ENCODE assay signal across 19 mouse cellular contexts in the genomic region with DNA sequence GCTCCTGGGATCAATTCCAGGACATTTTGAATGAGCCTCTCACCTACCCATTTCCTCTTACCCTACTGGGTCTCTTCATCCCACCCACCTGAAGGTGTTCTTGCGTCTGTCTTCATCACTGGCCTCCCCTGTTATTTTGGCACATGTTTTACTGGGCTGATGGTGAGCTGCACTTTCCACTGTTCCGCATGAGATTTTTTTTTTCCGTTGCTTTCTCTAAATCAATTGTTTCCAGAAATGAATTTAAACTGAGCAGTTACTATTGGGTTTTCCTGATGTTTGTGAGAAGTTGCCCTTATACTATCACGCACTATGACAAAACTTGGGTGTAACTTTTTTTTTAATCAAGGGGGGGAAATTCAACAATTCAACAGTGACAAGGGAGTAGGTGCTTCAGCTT.
DNase-seq lines count a peak whose midpoint lies in the region; ATAC-seq and TF ChIP-seq lines count a peak whose summit lies in the region.
"Had no signal": no experiment of that assay in that cellular context is flagged by ENCODE, and none has a peak within 500 bp of the region (broad histone marks: within the 10 kb centered on the region; RNA-seq: fewer than 3 reads in every experiment).

No protein-coding gene starts in this region.

- no peak for TF ChIP-seq RAD21 in CH12.LX (IDR thresholded peaks at IDR 0.05; ENCODE audit: low read depth, low read length)

- no peak for TF ChIP-seq POLR2A in CH12.LX (IDR thresholded peaks at IDR 0.05; ENCODE audit: low read depth, low read length)

- no peaks in the 10 kb centered on the region for H3K27me3 ChIP-seq in CH12.LX (replicated peaks)
- no peaks in the 10 kb centered on the region for H3K27me3 ChIP-seq in midbrain, embryonic 11.5 days (ENCODE audit: control insufficient read depth, insufficient read depth, low read length)
- H3K27me3 ChIP-seq: embryonic facial prominence, embryonic 12.5 days; forebrain, embryonic 13.5 days; forebrain, embryonic 15.5 days; Patski had no signal

- no peak overlapping the region for H3K4me2 ChIP-seq in CH12.LX (ENCODE audit: insufficient read depth, low read depth, poor library complexity, severe bottlenecking)
- no peak overlapping the region for H3K4me2 ChIP-seq in midbrain, embryonic 11.5 days
- H3K4me2 ChIP-seq: embryonic facial prominence, embryonic 12.5 days; forebrain, embryonic 13.5 days; forebrain, embryonic 15.5 days had no signal

- no peaks in the 10 kb centered on the region for H3K9me3 ChIP-seq in CH12.LX (replicated peaks; ENCODE audit: low read length)
- H3K9me3 ChIP-seq in midbrain, embryonic 11.5 days (ENCODE audit: control insufficient read depth, low read length), result no peaks in the 10 kb centered on the region
- H3K9me3 ChIP-seq: embryonic facial prominence, embryonic 10.5 days; embryonic facial prominence, embryonic 12.5 days; forebrain, embryonic 13.5 days; forebrain, embryonic 15.5 days; G1E had no signal

- peaks cover 26% of the 10 kb centered on the region for H3K79me2 ChIP-seq in CH12.LX (replicated peaks; ENCODE audit: control insufficient read depth, extremely low read depth, insufficient read depth, poor library complexity, severe bottlenecking)

- peak; percentile 43 for DNase-seq in cerebellum, adult 9-10 months
- DNase-seq in cerebellum, postnatal 25 days, result no peak
- DNase-seq in heart, adult 11 months, result peak; percentile 87
- no peak for DNase-seq in heart, adult 8-10 months (ENCODE audit: low spot score)
- DNase-seq in CH12.LX (ENCODE audit: extremely low read depth), result peak; percentile 49
- no peak for DNase-seq in midbrain, embryonic 11.5 days (ENCODE audit: low spot score, missing footprints)
- DNase-seq: adrenal gland, adult 8-10 months; adrenal gland, postnatal 14 days; adrenal gland, postnatal 36 days; cerebellum, adult 11-12 months; cerebellum, adult 9-11 months; forebrain, postnatal 0 days had no signal

- no peak overlapping the region for H3K27ac ChIP-seq in CH12.LX (ENCODE audit: insufficient read depth, low read depth)
- no peak overlapping the region for H3K27ac ChIP-seq in midbrain, embryonic 11.5 days (ENCODE audit: low read depth, low read length)
- H3K27ac ChIP-seq: embryonic facial prominence, embryonic 10.5 days; embryonic facial prominence, embryonic 12.5 days; forebrain, embryonic 13.5 days; forebrain, embryonic 15.5 days had no signal

- no peak overlapping the region for H3K9ac ChIP-seq in CH12.LX (ENCODE audit: insufficient read depth, low read depth)
- no peak overlapping the region for H3K9ac ChIP-seq in midbrain, embryonic 11.5 days (ENCODE audit: low read length)
- H3K9ac ChIP-seq: embryonic facial prominence, embryonic 12.5 days; forebrain, embryonic 13.5 days; forebrain, embryonic 15.5 days; forebrain, postnatal 0 days had no signal

- no peak for TF ChIP-seq CTCF in CH12.LX (conservative IDR thresholded peaks at IDR 0.05 in 1 of 2, IDR thresholded peaks at IDR 0.05 in 1 of 2; ENCODE audit: low read depth in 2 of 2, low read length in 2 of 2)

- in situ Hi-C loops in CH12.LX (cut with MboI; ENCODE audit: low pct_ligation_motif_present, low pct_unique_long_range_greater_than_20kb, low sequenced_read_pairs), result no loop called here

- peak; percentile 78 for TF ChIP-seq EP300 in CH12.LX (IDR thresholded peaks at IDR 0.05; ENCODE audit: low read length)

- no peak overlapping the region for H3K4me3 ChIP-seq in CH12.LX (replicated peaks in 1 of 3; ENCODE audit: low read depth in 2 of 3, low read length in 2 of 3, poor library complexity in 1 of 3)
- no peak overlapping the region for H3K4me3 ChIP-seq in midbrain, embryonic 11.5 days (ENCODE audit: low read depth, low read length)
- H3K4me3 ChIP-seq: embryonic facial prominence, embryonic 10.5 days; embryonic facial prominence, embryonic 12.5 days; forebrain, embryonic 13.5 days; forebrain, embryonic 15.5 days had no signal

- H3K36me3 ChIP-seq in CH12.LX (replicated peaks in 1 of 2; ENCODE audit: control insufficient read depth in 1 of 2, insufficient read depth in 1 of 2, low read length in 1 of 2), result peaks cover 0 to 13% of the 10 kb centered on the region in 2 experiments
- H3K36me3 ChIP-seq in midbrain, embryonic 11.5 days (ENCODE audit: control insufficient read depth, insufficient read depth, low read length), result no peaks in the 10 kb centered on the region
- H3K36me3 ChIP-seq: embryonic facial prominence, embryonic 10.5 days; embryonic facial prominence, embryonic 12.5 days; forebrain, embryonic 15.5 days; G1E had no signal

- dilution Hi-C loops in CH12.LX (cut with MboI; ENCODE audit: extremely low pct_ligation_motif_present, extremely low pct_unique_long_range_greater_than_20kb, low sequenced_read_pairs), result no loop called here

- ATAC-seq in midbrain, embryonic 11.5 days (ENCODE audit: low FRiP score), result no peak
- ATAC-seq: activated CD4-positive, CD25-positive, alpha-beta regulatory T cell, adult 4 months; forebrain, embryonic 13.5 days; forebrain, embryonic 15.5 days; forebrain, postnatal 0 days; Patski had no signal

- H3K4me1 ChIP-seq in CH12.LX (ENCODE audit: control insufficient read depth in 1 of 2, insufficient read depth in 2 of 2), result peaks cover 9 to 48% of the 10 kb centered on the region in 2 experiments
- H3K4me1 ChIP-seq in midbrain, embryonic 11.5 days (ENCODE audit: control insufficient read depth, insufficient read depth, low read length), result no peaks in the 10 kb centered on the region
- H3K4me1 ChIP-seq: forebrain, embryonic 13.5 days had no signal

- 93% methylated on average over 4 of the region's 4 CpGs for WGBS in midbrain, embryonic 11.5 days

TF ChIP-seq in CH12.LX, 34 proteins besides CTCF, POLR2A, EP300 and RAD21:
- no peak for TF ChIP-seq USF2 (conservative IDR thresholded peaks at IDR 0.05; ENCODE audit: low read depth, low read length)
- no peak for TF ChIP-seq POLR2AphosphoS2 (IDR thresholded peaks at IDR 0.05; ENCODE audit: low read depth, low read length)
- peak; percentile 70 for TF ChIP-seq MAX (IDR thresholded peaks at IDR 0.05; ENCODE audit: low read length)
- no peak; the same call in 1 of the 2 replicates for TF ChIP-seq MEF2A (IDR thresholded peaks at IDR 0.05; ENCODE audit: borderline replicate concordance, low read depth, low read length)
- no peak for TF ChIP-seq RCOR1 (conservative IDR thresholded peaks at IDR 0.05; ENCODE audit: low read depth, low read length)
- 0 out of 2 replicates have a peak, but pooled peaks have one; percentile 59 for TF ChIP-seq SIN3A (IDR thresholded peaks at IDR 0.05; ENCODE audit: low read length)
- TF ChIP-seq USF1 (IDR thresholded peaks at IDR 0.05; ENCODE audit: low read depth, low read length), result no peak
- no peak for TF ChIP-seq ZC3H11A (IDR thresholded peaks at IDR 0.05; ENCODE audit: low read depth, low read length)
- TF ChIP-seq MAZ (IDR thresholded peaks at IDR 0.05; ENCODE audit: low read depth, low read length), result no peak
- TF ChIP-seq JUN (IDR thresholded peaks at IDR 0.05; ENCODE audit: insufficient read depth, low read depth, low read length), result peak; percentile 56
- peak; percentile 72 for TF ChIP-seq ETS1 (conservative IDR thresholded peaks at IDR 0.05; ENCODE audit: low read depth, low read length)
- peak; percentile 62 for TF ChIP-seq JUND (conservative IDR thresholded peaks at IDR 0.05; ENCODE audit: low read depth, low read length)
- TF ChIP-seq GABPA (IDR thresholded peaks at IDR 0.05; ENCODE audit: insufficient replicate concordance, low read depth, low read length), result no peak
- TF ChIP-seq ZKSCAN1 (IDR thresholded peaks at IDR 0.05; ENCODE audit: borderline replicate concordance, low read depth, low read length), result no peak
- no peak for TF ChIP-seq NELFE (IDR thresholded peaks at IDR 0.05; ENCODE audit: low read depth, low read length)
- TF ChIP-seq CHD2 (IDR thresholded peaks at IDR 0.05; ENCODE audit: low read length), result no peak; the same call in 1 of the 2 replicates
- TF ChIP-seq IRF4 (IDR thresholded peaks at IDR 0.05; ENCODE audit: low read depth, low read length), result peak; percentile 74
- peak; percentile 37; the same call in 1 of the 2 replicates for TF ChIP-seq TCF12 (IDR thresholded peaks at IDR 0.05; ENCODE audit: low read depth, low read length)
- peak; percentile 73 for TF ChIP-seq BHLHE40 (IDR thresholded peaks at IDR 0.05; ENCODE audit: low read depth, low read length)
- no peak for TF ChIP-seq ELF1 (IDR thresholded peaks at IDR 0.05; ENCODE audit: low read depth, low read length)
- TF ChIP-seq UBTF (IDR thresholded peaks at IDR 0.05; ENCODE audit: low read depth, low read length), result no peak
- TF ChIP-seq HCFC1 (IDR thresholded peaks at IDR 0.05; ENCODE audit: low read depth, low read length), result 0 out of 2 replicates have a peak, but pooled peaks have one; percentile 20
- peak; percentile 84 for TF ChIP-seq ZNF384 (IDR thresholded peaks at IDR 0.05; ENCODE audit: low read depth, low read length)
- TF ChIP-seq ZMIZ1 (IDR thresholded peaks at IDR 0.05; ENCODE audit: low read depth, low read length), result no peak
- TF ChIP-seq SMC3 (IDR thresholded peaks at IDR 0.05; ENCODE audit: low read depth, low read length), result no peak
- TF ChIP-seq MYC (IDR thresholded peaks at IDR 0.05; ENCODE audit: low read depth, low read length), result peak; percentile 46; the same call in 1 of the 2 replicates
- TF ChIP-seq MXI1 (IDR thresholded peaks at IDR 0.05; ENCODE audit: low read depth, low read length), result peak; percentile 29; the same call in 1 of the 2 replicates
- no peak for TF ChIP-seq KAT2A (IDR thresholded peaks at IDR 0.05; ENCODE audit: insufficient replicate concordance, low read length)
- no peak for TF ChIP-seq CHD1 (IDR thresholded peaks at IDR 0.05; ENCODE audit: low read depth, low read length)
- TF ChIP-seq E2F4 (IDR thresholded peaks at IDR 0.05; ENCODE audit: insufficient replicate concordance, low read depth, low read length), result no peak
- no peak for TF ChIP-seq MAFK (IDR thresholded peaks at IDR 0.05; ENCODE audit: insufficient replicate concordance, low read length)
- TF ChIP-seq NRF1 (IDR thresholded peaks at IDR 0.05; ENCODE audit: low read depth, low read length), result no peak
- no peak for TF ChIP-seq PAX5 (IDR thresholded peaks at IDR 0.05; ENCODE audit: low read length)
- no peak for TF ChIP-seq TBP (conservative IDR thresholded peaks at IDR 0.05; ENCODE audit: low read depth, low read length)

Comparison
In these comparisons a context has a peak if more than half of its experiments do, and no peak if none do; other contexts are left out.
1. DNase-seq: peak in cerebellum, adult 9-10 months (single experiment), heart, adult 11 months (single experiment) and CH12.LX (single experiment); none in cerebellum, postnatal 25 days (0 of 2), heart, adult 8-10 months (single experiment) and midbrain, embryonic 11.5 days (single experiment).